Mouse (Mus musculus): ENCODE measurements around the gene Rbm5.

Rbm5 gene

DNA sequence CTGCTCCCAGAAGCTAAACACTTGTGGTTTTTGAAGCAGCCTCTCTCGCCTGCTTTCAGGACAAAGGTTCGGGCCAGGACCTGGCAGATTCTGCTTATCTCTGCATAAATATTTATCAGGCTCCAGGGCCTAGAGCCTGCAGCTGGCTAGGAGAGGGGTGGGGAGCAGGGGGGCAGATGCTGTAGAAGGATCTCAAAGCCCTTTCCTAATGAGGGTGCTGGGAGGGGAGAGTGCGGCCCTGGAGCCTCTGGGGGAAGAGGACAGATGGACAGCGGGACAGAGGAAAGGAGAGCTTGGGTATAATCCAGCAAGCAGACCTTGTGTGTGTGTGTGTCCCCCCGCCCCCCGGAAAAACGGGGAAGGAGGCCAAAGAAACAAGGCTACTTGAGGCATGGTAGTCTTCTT is 36.2 kb downstream of the Rbm5 start:
- no peak for DNase-seq (ENCODE audit: low spot score in 2 of 2)

GRCm38 (mm10) chr9:107729709-107730108 is 41.1 kb downstream of the Rbm5 start:
- no peak for DNase-seq (ENCODE audit: low spot score in 2 of 2)

DNA sequence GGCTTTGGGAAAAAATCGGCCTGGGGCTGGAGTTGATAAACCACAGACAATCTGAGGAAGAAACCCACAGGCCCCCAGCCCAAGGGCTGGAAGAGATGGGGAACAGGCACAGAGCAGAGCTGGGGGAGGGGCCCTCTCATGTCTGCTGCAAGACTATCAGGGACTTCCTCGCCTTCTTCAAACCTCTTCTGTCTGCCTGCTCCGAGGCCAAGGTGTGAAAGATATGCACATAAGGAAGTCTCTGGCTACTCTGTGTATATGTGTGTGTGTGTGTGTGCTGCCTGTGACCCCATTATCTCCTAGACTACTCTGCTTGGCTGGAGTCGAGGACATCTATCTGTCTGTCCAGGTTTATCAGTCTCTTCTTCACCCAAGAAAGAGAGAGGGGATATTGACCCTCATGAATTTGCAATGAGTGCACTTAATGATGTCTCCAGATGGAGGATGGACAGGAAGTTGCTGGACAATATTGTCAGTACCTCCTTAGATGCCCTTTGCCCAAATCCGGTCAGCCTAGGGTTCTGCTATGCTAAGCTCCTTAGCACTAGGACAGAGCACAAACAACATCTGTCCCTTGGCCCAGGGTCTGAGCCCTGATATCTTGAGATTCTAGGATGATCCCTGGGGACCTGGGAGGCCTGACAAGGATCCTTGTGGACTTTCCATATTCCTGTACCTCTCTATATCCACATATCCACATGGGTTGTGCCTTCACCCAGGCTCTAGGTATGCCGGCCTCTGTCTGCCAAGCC is 41.7 kb downstream of the Rbm5 start:
- DNase-seq (ENCODE audit: low spot score in 2 of 2), result no peak

- DNase-seq (ENCODE audit: low spot score in 2 of 2), result no peak
Observed at GRCm38 (mm10) chr9:107727041-107727440, 43.8 kb downstream of the Rbm5 start.

DNA sequence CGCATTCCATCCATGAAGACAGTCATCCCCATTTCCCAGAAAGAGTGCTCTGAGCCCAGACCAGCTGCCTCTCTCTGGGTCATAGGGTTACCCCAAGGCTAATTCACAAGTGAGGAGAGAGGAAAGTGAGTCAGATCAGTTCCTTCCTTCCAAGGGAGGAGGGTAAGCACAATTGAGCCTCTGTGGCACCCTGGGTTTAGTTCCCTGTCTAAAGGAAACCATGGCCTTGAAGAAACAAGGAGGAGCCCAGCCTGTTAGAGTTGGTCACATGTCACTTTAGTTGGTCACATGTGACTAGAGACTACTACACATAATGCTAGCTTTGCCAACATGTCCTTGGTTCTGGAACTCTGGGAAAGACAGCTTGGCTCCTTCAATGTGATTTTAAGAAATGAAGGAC is 46.0 kb downstream of the Rbm5 start:
- no peak for DNase-seq (ENCODE audit: low spot score in 2 of 2)

DNA sequence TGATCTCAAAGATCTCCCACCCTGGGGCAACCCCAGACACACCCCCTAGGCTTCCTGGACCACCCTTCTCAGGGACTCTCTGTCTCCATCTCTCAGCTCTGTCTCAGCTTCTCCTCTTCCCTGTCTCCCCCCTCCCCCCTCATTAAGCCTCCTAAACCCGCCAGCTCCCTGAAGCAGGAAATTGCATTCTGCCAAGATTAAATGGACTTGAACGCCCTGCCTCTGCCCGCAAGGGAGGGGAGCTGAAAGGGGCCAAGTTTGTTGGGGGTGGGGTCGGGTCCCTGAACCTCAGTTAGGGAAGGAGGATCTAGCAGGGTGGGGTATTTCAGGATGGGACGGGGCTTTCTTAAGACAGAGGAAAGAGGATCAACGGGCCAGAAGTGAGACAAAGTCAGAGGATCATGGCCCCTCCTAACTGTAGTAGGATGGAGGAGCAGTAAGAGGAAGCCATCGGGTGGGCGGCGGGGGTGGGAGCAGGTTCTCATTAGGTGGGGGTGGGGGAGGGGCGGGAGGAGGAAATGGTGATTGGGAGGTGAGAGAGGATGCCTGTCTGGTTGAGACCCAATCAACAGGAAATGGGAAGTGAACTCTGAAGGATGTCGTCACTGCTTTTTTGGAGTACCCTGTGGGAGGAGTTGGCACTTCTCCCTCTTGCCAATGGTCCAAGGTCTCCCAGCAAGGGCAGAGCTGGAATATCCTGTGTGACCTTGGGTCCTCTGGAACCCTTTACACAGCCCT is 46.8 kb downstream of the Rbm5 start:
- no peak for DNase-seq (ENCODE audit: low spot score in 2 of 2)

GRCm38 (mm10) chr9:107723292-107723691 is 47.5 kb downstream of the Rbm5 start:
- no peak for DNase-seq (ENCODE audit: low spot score in 2 of 2)

DNA sequence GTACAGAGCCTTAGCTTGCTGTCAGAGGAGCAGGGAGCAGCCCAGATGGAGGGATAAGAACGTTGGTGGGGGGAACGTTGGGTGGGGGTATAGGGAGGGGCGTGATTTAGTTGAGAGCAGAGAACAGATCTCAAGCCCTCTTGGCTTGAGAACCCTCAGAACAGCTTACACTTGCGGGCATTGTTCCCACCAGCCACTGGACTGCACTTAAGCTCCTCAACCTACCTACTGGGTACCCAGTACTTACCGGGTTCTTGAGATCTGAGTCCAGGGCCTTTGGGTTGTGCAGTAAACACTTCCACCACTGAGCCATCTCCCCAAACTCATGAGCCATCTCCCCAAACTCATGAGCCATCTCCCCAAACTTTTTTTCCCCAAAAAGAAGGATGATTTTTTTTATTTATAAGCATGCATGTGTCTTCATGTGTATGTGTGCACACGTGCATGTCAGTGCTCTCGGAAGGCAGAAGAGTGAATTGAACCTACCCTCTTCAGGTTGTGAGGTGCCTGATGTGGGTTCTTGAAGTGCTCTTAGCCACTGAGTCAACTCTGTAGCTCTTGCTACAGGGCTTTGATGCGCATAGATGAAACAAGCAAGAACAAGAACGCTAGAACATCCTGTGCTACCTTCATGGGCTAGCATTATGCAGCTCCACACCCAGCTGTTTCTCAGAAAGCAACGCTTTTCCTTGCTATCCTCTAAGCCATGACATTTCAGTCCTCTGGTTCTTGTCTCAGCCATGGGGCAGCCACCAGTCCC is 51.8 kb downstream of the Rbm5 start:
- DNase-seq (ENCODE audit: low spot score in 2 of 2), result no peak

- DNase-seq (ENCODE audit: low spot score in 2 of 2), result no peak
Observed at GRCm38 (mm10) chr9:107716951-107717350, 53.8 kb downstream of the Rbm5 start.

GRCm38 (mm10) chr9:107715632-107716031 is 55.2 kb downstream of the Rbm5 start:
- no peak for DNase-seq (ENCODE audit: low spot score in 2 of 2)

DNA sequence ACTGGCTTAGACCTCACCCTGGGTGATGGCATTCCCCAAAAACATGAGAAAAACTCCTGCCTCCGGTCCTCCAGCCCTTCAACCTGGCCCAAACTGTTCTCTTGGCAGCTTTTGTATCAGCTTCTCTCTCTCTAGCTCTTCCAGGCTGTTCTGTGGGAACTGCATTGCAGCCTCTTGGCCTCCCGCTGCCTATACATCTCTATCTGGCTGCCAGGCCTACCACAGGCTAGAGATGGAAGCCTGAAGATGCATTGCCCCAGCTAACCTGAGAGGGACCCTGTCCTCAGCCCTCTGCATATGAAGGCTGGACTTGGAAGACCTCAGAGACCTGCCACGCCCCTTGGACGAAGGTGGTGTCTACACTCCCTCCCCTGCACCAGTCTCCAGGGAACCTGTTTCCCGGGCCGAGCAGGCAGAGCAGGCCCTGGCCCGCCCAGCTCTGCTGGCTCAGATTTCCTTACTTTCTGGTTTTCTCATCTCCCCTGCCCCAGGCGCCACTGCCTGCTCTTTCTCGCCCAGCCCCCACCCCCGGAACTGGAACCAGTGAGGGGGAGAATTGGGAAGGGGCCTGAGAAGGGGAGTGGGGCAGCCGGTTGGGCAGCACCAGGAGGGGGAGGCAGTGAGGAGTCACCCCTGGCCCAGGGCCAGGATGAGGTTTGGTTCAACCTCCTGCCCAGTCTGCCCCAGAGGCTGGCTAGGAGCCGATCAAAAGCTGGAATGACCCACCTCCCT is 56.4 kb downstream of the Rbm5 start:
- no peak for DNase-seq (ENCODE audit: low spot score in 2 of 2)

GRCm38 (mm10) chr9:107709697-107710483 is 60.9 kb downstream of the Rbm5 start, which contains the start of gene Sema3f:
Sema3f (minus strand) TSS chr9:107710475.
- peak in 1 of 2 experiments; percentile 42 for DNase-seq (ENCODE audit: low spot score in 2 of 2)

GRCm38 (mm10) chr9:107709096-107709696 is 61.6 kb downstream of the Rbm5 start:
- DNase-seq (ENCODE audit: low spot score in 2 of 2), result no peak

DNA sequence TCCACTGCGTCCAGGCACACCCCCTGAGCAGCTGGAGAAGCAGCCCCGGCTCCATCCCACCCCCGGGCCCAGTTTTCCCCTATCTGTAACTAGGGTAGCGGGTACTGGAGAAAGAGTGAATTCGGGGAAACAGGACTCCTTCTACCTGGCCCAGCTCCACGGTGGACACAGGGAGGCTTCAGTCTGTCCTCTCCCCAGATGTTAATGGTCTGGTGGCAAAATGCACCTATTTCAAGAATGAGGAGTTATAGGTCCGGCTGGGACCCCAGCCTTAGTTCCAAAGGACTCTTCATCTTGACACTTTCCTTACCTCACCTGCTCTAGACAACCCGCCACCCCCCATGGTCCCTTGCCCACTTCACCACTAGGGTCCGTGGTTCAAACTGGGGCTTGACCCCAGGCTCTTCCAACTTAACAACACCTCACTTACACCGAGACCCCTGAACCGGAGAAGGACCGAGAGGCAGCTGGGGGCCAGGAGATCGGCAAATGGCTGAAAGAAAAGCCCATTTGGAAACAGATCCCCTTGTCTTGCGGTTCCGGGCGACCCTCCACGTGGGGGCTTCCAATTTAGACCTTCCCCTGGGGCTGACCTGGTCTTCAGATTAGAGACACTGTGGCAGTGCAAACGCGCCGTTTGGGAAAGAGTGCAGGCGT is 62.2 kb downstream of the Rbm5 start:
- DNase-seq (ENCODE audit: low spot score in 2 of 2), result no peak

GRCm38 (mm10) chr9:107707701-107708438 is 62.9 kb downstream of the Rbm5 start:
- DNase-seq (ENCODE audit: low spot score in 2 of 2), result no peak

DNA sequence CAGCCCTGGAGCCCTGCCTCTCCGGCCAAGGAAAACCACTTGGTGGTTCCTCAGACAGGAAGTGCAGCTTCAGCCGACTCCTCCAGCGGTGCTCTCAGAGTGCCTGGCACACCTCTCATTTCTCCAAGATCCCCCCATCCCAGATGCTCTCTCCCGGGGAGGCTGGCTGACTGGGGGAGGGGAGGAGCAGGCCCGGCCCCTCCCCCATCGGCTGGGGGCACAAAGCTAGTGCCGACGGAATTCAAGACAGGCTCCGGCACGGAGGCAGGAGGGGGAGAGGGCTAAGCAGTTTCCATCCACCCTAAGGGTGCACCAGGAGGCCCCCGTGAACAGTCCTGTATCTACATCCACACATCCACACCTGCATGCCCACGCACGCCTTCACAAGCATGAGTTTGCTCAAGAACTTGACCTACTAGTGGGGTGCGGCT is 64.0 kb downstream of the Rbm5 start:
- no peak for DNase-seq (ENCODE audit: low spot score in 2 of 2)

GRCm38 (mm10) chr9:107703337-107704122 is 67.3 kb downstream of the Rbm5 start:
- no peak for DNase-seq (ENCODE audit: low spot score in 2 of 2)

DNA sequence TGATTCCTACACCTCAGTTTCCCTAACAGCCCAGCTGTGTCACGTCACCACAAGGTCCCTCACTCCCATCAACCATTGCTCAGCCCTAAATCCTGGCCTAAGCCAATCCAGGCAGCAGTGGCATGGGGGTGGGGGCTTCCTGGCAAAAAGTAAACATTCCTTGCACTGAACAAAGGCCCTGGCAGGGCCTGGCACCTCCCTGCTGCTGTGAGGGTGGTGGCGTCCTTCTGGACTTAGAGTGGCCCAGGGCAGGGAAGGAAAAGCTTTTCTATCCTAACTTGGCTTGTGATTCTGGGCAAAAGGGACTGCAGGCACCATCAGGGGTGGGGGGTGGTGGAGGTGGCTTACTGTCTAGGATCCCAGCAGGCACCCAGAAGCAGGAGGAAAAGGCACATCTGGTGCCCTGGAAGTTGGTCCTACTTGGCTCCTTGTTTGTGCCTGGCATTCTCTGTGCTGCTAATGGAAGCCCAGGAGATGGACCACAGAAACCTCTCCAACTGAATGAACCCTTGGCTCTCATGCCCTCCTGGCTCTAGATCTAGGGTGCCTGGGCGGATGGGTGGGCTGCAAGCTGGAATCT is 68.1 kb downstream of the Rbm5 start:
- no peak for DNase-seq (ENCODE audit: low spot score in 2 of 2)

Measured in left cerebral cortex, adult 9 months (tissue).